Mouse (Mus musculus) neural tube, embryonic 11.5 days (tissue): Measurements from ENCODE around the gene Epha7. TPM values are rescaled to one million over a fixed set of nuclear protein-coding genes. Genes with fewer than 3 reads are reported as not detected.
A peak's percentile ranks its signal among the peaks of the same experiment; 100 is the strongest.

Experiments
- ATAC-seq: fragments of 200-750 bp; cut with Nextera tagmentation; 2 replicates; pipeline ENCODE4 v1.8.0; 2017; ENCODE audit warnings: moderate number of reproducible peaks, mild to moderate bottlenecking, moderate TSS enrichment, moderate library complexity; ENCODE audit not compliant: insufficient read depth, low FRiP score, low TSS enrichment
- DNase-seq: peaks from one replicate; pipeline ENCODE4 v3.0.0-alpha.2; 2015; ENCODE audit warnings: low spot score
- H3K27ac ChIP-seq: fragments of 300-500 bp; sonication (generic); 2 replicates; pipeline ENCODE4 v1.5.1; 2014; ENCODE audit warnings: low read depth, mild to moderate bottlenecking, low read length
- H3K27me3 ChIP-seq: fragments of 300-500 bp; sonication (generic); 2 replicates; pipeline ENCODE4 v1.6.1; 2014; ENCODE audit warnings: mild to moderate bottlenecking, low read length, mixed read lengths; ENCODE audit not compliant: control insufficient read depth, insufficient read depth
- H3K36me3 ChIP-seq: fragments of 300-500 bp; sonication (generic); 2 replicates; pipeline ENCODE4 v1.6.1; 2014; ENCODE audit warnings: mild to moderate bottlenecking, low read length, moderate library complexity, mixed read lengths; ENCODE audit not compliant: control insufficient read depth, insufficient read depth
- H3K4me1 ChIP-seq: fragments of 300-500 bp; sonication (generic); 2 replicates; pipeline ENCODE4 v1.6.1; 2014; ENCODE audit warnings: low read length, mixed read lengths; ENCODE audit not compliant: control insufficient read depth, insufficient read depth
- H3K4me2 ChIP-seq: fragments of 300-500 bp; sonication (generic); 2 replicates; pipeline ENCODE4 v1.6.1; 2014; ENCODE audit warnings: low read depth, mild to moderate bottlenecking, moderate library complexity
- H3K4me3 ChIP-seq: fragments of 300-500 bp; sonication (generic); 2 replicates; pipeline ENCODE4 v1.5.1; 2014; ENCODE audit warnings: low read depth, low read length
- H3K9ac ChIP-seq: fragments of 300-500 bp; sonication (generic); 2 replicates; pipeline ENCODE4 v1.6.1; 2014; ENCODE audit warnings: mild to moderate bottlenecking, low read length
- H3K9me3 ChIP-seq: fragments of 300-500 bp; sonication (generic); 2 replicates; pipeline ENCODE4 v1.6.1; 2016; ENCODE audit warnings: low read length; ENCODE audit not compliant: control insufficient read depth
- WGBS: fragments of 180-500 bp; shearing (Covaris S2); extraction: QIAGEN DNeasy Blood & Tissue Kit; methylation state at CpG from one replicate; pipeline ENCODE4 v1.1.7; 2014; 5-methylcytosine and 5-hydroxymethylcytosine counted together
- polyA plus RNA-seq: library from polyadenylated mRNA; unstranded; fragments of >200 nt; fragmentation: Nextera tagmentation; extraction: Ambion mirVana; gene quantifications from 2 replicates; pipeline ENCODE4 v1.2.1, GENCODE M21; 2014

The Epha7 gene
- polyA plus RNA-seq, 1 experiment from 2014 or later = 60.3 TPM

DNA sequence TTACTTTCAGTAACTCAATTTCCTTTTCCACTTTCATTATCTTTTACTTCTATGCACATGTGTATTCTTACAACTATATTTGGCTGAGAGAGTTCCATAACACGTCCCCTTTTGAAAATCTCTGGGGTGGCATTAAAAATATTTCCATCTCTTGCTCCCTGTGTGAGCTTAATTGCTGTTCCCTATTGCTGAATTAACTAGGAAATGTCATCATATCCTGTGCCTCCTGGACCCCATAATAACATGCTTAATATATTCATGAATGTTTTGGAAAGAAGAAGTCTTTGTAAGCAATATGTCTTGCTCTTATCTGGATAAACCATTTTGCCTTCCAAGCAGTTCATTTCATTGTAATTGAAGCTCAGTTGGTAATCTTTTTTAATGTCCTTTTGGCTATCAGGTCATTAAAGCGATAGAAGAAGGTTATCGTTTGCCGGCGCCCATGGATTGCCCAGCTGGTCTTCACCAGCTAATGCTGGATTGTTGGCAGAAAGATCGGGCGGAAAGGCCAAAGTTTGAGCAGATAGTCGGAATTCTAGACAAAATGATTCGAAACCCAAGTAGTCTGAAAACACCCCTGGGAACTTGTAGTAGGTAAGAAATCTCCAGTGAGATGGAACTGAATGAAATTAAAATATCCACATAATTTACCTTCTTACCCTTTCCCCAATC lies 148.1 kb downstream of the Epha7 start:
- no peak overlapping the region for H3K9ac ChIP-seq
- H3K4me3 ChIP-seq = no peak overlapping the region
- no peaks in the 10 kb centered on the region for H3K9me3 ChIP-seq
- no peak for DNase-seq
- ATAC-seq = no peak
- no peaks in the 10 kb centered on the region for H3K27me3 ChIP-seq
- no peak overlapping the region for H3K27ac ChIP-seq
- H3K36me3 ChIP-seq = no peaks in the 10 kb centered on the region
- WGBS = 90% methylated on average over 9 of the region's 9 CpGs
- no peaks in the 10 kb centered on the region for H3K4me1 ChIP-seq
- no peak overlapping the region for H3K4me2 ChIP-seq

DNA sequence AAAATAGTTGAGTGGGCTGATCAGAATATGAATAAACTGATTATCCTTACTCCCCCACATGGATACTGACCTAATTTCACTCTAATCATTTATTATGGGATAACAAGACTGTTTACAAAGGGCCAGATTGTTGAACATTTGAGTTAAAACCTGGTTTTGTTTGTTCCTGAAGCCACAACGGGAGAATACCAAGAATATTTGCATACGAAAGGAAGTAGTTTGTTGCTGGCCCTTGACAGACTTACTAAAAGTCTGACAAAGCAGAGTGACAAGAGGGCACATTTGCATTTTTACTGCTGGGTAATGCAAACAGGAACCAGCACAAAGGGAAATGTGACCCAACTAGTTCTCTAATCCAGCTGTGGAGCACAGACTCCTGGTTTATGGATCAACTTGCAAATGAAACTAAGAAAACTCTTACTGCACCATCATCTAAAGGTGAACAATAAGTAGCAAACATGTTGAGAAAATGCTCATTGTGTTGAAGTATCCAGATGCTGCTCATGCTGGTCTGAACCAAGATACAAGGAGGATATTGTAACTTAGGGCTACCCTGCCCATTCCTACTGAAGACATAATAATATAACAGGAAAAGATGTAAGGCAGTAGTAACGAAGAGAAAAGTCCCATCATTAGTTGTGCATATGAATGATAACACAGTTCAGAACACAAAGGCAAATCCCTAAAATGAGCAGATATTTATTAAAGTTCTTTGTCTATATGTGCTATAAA lies 154.8 kb downstream of the Epha7 start:
- Histone ChIP-seq H3K27me3 (no peaks in the 10 kb centered on the region), H3K9ac (no peak overlapping the region), H3K4me2 (no peak overlapping the region), H3K36me3 (no peaks in the 10 kb centered on the region), H3K4me3 (no peak overlapping the region), H3K9me3 (no peaks in the 10 kb centered on the region), H3K4me1 (no peaks in the 10 kb centered on the region), H3K27ac (no peak overlapping the region)
- DNase-seq (peak; percentile 16), ATAC-seq (peak; percentile 52)
- WGBS = 48% methylated on average over 3 of the region's 3 CpGs

DNA sequence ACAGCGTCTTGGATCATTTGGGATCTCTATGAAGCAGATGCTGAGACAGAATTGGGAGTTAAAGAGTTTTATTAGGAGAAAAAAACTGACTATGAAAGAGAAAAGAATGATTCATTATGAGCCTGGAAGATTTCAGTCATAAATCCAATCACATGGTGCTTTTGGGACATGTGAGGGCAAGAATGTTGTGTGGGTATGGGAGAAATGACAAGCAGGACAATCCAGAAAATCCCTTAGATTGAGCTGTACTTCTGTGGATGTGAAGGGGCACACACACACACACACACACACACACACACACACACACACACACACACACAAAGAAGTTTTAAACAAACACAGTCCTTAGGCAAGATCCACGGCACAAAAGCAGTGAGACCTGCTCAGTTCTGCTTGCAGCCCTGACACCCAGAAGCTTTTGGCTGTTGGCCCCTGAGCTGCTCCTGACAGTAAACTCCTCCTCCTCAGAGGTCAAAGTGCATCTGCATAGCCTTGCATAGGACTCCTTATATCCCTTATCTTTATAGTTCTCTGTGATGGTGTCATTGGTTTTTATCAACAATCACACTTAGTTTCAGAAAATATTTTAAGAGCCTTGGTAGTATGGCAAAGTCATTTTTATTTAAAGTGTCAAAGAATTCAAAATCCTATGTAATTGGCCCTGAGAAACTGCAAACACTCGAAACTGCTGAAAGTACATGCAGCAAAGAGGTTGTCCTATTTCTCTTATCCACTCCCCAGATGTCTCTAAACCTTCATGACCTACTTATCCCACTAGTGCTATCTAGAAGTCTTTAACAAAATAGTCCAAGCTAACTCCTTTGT lies 185.7 kb downstream of the Epha7 start:
- Histone ChIP-seq H3K4me2 (no peak overlapping the region), H3K9ac (no peak overlapping the region), H3K4me3 (no peak overlapping the region), H3K36me3 (no peaks in the 10 kb centered on the region), H3K4me1 (no peaks in the 10 kb centered on the region), H3K27me3 (no peaks in the 10 kb centered on the region), H3K27ac (no peak overlapping the region), H3K9me3 (no peaks in the 10 kb centered on the region)
- 76% methylated on average over 3 of the region's 3 CpGs for WGBS
- ATAC-seq = no peak
- DNase-seq = no peak

DNA sequence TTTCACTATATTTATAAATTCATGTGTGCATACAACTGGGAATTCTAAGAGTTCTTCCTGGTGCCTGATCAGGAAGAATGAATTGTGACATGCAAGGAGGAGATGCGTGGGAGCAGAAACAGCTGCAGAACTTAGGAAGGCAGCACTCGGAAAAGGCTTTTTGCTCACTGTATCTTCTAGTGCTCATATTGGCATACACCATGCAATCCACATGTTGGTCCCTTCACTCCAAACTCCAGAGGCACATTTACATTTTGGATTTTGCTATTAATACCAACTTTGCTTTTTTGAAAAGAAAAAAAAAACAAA lies 186.3 kb downstream of the Epha7 start:
- 74% methylated on average over 2 of the region's 2 CpGs for WGBS
- ATAC-seq (no peak), DNase-seq (no peak)
- Histone ChIP-seq H3K4me3 (no peak overlapping the region), H3K9ac (no peak overlapping the region), H3K4me1 (no peaks in the 10 kb centered on the region), H3K4me2 (no peak overlapping the region), H3K27me3 (no peaks in the 10 kb centered on the region), H3K9me3 (no peaks in the 10 kb centered on the region), H3K36me3 (no peaks in the 10 kb centered on the region), H3K27ac (no peak overlapping the region)

DNA sequence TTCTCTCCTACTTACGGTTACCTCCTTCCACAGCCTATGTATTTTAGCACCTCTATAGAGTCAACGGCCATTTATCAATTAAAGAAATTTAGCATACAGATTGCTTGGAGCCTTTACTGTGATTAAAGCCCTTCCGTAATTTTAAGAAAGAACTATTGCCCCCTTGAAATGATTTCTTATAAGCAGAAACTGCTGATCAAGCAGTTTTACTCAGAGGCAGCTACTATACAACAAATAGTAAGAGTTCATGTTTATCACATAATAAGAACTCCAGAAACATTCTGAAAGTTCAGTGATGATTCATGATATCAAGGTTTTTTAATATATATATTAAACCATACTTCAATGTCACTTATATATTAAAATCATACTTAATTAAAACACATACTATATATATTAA lies 197.4 kb downstream of the Epha7 start:
- H3K36me3 ChIP-seq = no peaks in the 10 kb centered on the region
- no peaks in the 10 kb centered on the region for H3K4me1 ChIP-seq
- no peaks in the 10 kb centered on the region for H3K27me3 ChIP-seq
- no peak overlapping the region for H3K4me3 ChIP-seq
- ATAC-seq (no peak), DNase-seq (no peak)
- no peak overlapping the region for H3K27ac ChIP-seq
- H3K9ac ChIP-seq = no peak overlapping the region
- no peak overlapping the region for H3K4me2 ChIP-seq
- 96% methylated on average over 3 of the region's 3 CpGs for WGBS
- H3K9me3 ChIP-seq = no peaks in the 10 kb centered on the region
